Mouse (Mus musculus): Measurements from ENCODE around the gene 4931406C07Rik.
"Not testable (repeated sequence)": the region's sequence is repeated elsewhere in the genome, so short reads cannot be mapped to it uniquely, and the experiment has no call there.

4931406C07Rik gene

GRCm38 (mm10) chr9:15306398-15307119 is at the start of gene 4931406C07Rik:
Gene 4931406C07Rik (minus strand): TSS chr9:15306448.
- no peak for DNase-seq

GRCm38 (mm10) chr9:15349925-15350324 is 43.7 kb upstream of the 4931406C07Rik start:
- DNase-seq = no peak

- DNase-seq = no peak
Observed at GRCm38 (mm10) chr9:15337776-15338175, 31.5 kb upstream of the 4931406C07Rik start.

- DNase-seq = no peak
Observed at GRCm38 (mm10) chr9:15318170-15318742, 12.0 kb upstream of the 4931406C07Rik start.

- DNase-seq = no peak
Observed at GRCm38 (mm10) chr9:15317223-15318169, 11.2 kb upstream of the 4931406C07Rik start.

GRCm38 (mm10) chr9:15316296-15316695 is 10.0 kb upstream of the 4931406C07Rik start:
- not testable (repeated sequence) for DNase-seq

GRCm38 (mm10) chr9:15314619-15315018 is 8.4 kb upstream of the 4931406C07Rik start:
- no peak for DNase-seq

- no peak for DNase-seq
Observed at GRCm38 (mm10) chr9:15313633-15314032, 7.4 kb upstream of the 4931406C07Rik start.

- no peak for DNase-seq
Observed at GRCm38 (mm10) chr9:15312054-15312735, 5.9 kb upstream of the 4931406C07Rik start.

GRCm38 (mm10) chr9:15310179-15310578 is 3.9 kb upstream of the 4931406C07Rik start:
- DNase-seq = no peak

- DNase-seq = no peak
Observed at GRCm38 (mm10) chr9:15309425-15309824, 3.2 kb upstream of the 4931406C07Rik start.

GRCm38 (mm10) chr9:15308254-15308653 is 2.0 kb upstream of the 4931406C07Rik start:
- no peak for DNase-seq

- no peak for DNase-seq
Observed at GRCm38 (mm10) chr9:15307257-15307656, 1.0 kb upstream of the 4931406C07Rik start.

GRCm38 (mm10) chr9:15305503-15306397 is 498 bp downstream of the 4931406C07Rik start, which contains the start of gene Taf1d:
Gene Taf1d (plus strand): TSS chr9:15306214.
- peak; percentile 99 for DNase-seq

GRCm38 (mm10) chr9:15302881-15303280 is 3.4 kb downstream of the 4931406C07Rik start:
- DNase-seq = no peak

GRCm38 (mm10) chr9:15302006-15302405 is 4.2 kb downstream of the 4931406C07Rik start:
- DNase-seq = not testable (repeated sequence)

- DNase-seq = no peak
Observed at GRCm38 (mm10) chr9:15301399-15301798, 4.8 kb downstream of the 4931406C07Rik start.

- no peak for DNase-seq
Observed at GRCm38 (mm10) chr9:15300056-15300455, 6.2 kb downstream of the 4931406C07Rik start.

- no peak for DNase-seq
Observed at GRCm38 (mm10) chr9:15298451-15298850, 7.8 kb downstream of the 4931406C07Rik start.

GRCm38 (mm10) chr9:15297112-15297511 is 9.1 kb downstream of the 4931406C07Rik start:
- no peak for DNase-seq

GRCm38 (mm10) chr9:15289251-15289650 is 17.0 kb downstream of the 4931406C07Rik start:
- no peak for DNase-seq

- DNase-seq = no peak
Observed at GRCm38 (mm10) chr9:15288402-15288801, 17.8 kb downstream of the 4931406C07Rik start.

All from thymus, postnatal 4 days (tissue).